Mouse (Mus musculus) testis, postnatal 14 days (tissue): Measurements from ENCODE around the gene Pdgfb.

ENCODE experiments used
- DNase-seq: peaks from one replicate; pipeline ENCODE4 v3.0.0; 2021; ENCODE audit warnings: low spot score

Pdgfb gene

GRCm38 (mm10) chr15:79958418-79958817, 56.4 kb downstream of the Pdgfb start:
- no peak for DNase-seq

- no peak for DNase-seq
These were observed 58.2 kb downstream of the Pdgfb start for GRCm38 (mm10) chr15:79956559-79956958.

GRCm38 (mm10) chr15:79953470-79953869, 61.3 kb downstream of the Pdgfb start:
- no peak for DNase-seq

- DNase-seq: peak; percentile 47
These were observed 62.1 kb downstream of the Pdgfb start for GRCm38 (mm10) chr15:79952504-79953231.

GRCm38 (mm10) chr15:79951730-79952503, 62.9 kb downstream of the Pdgfb start:
- DNase-seq: no peak

- DNase-seq: no peak
These were observed 63.6 kb downstream of the Pdgfb start for GRCm38 (mm10) chr15:79951226-79951625.

GRCm38 (mm10) chr15:79950250-79951025, 64.3 kb downstream of the Pdgfb start:
- peak; percentile 67 for DNase-seq

- no peak for DNase-seq
These were observed 67.1 kb downstream of the Pdgfb start for GRCm38 (mm10) chr15:79947681-79948080.

GRCm38 (mm10) chr15:79946790-79947189, 68.0 kb downstream of the Pdgfb start:
- DNase-seq: no peak

GRCm38 (mm10) chr15:79946022-79946421, 68.8 kb downstream of the Pdgfb start:
- peak; percentile 80 for DNase-seq
